Mouse (Mus musculus): ENCODE measurements around the gene Ugcg.
"Not testable (repeated sequence)": the region's sequence is repeated elsewhere in the genome, so short reads cannot be mapped to it uniquely, and the experiment has no call there.

The Ugcg gene

GRCm38 (mm10) chr4:59260871-59261515 is 71.9 kb downstream of the Ugcg start:
- DNase-seq: no peak

- not testable (repeated sequence) for DNase-seq
Measured at GRCm38 (mm10) chr4:59261582-59261981, 72.5 kb downstream of the Ugcg start.

- no peak for DNase-seq
Measured at GRCm38 (mm10) chr4:59262156-59262555, 73.1 kb downstream of the Ugcg start.

GRCm38 (mm10) chr4:59263418-59263817 is 74.4 kb downstream of the Ugcg start:
- DNase-seq: no peak

- DNase-seq: no peak
Measured at GRCm38 (mm10) chr4:59264611-59265095, 75.6 kb downstream of the Ugcg start.

- no peak for DNase-seq
Measured at GRCm38 (mm10) chr4:59265182-59265581, 76.1 kb downstream of the Ugcg start.

GRCm38 (mm10) chr4:59265631-59266030 is 76.6 kb downstream of the Ugcg start:
- no peak for DNase-seq

Data from right cerebral cortex, postnatal 14 days (tissue).